ENCODE assay signal across 9 mouse cellular contexts in genomic region chr8:75272166-75272565, GRCm38 (mm10). TPM values are rescaled to one million over a fixed set of nuclear protein-coding genes. Genes with fewer than 3 reads are reported as not detected.
DNase-seq lines count a peak whose midpoint lies in the region; ATAC-seq and TF ChIP-seq lines count a peak whose summit lies in the region.
"Had no signal": no experiment of that assay in that cellular context is flagged by ENCODE, and none has a peak within 500 bp of the region (broad histone marks: within the 10 kb centered on the region; RNA-seq: fewer than 3 reads in every experiment).

No protein-coding gene starts in this region.

- H3K27me3 ChIP-seq in neural tube, embryonic 15.5 days (replicated peaks), result no peaks in the 10 kb centered on the region
- H3K27me3 ChIP-seq: neural tube, embryonic 12.5 days had no signal

- peak; percentile 31 for DNase-seq in gastrocnemius, adult 18-20 months (ENCODE audit: low spot score)
- DNase-seq in gastrocnemius, postnatal 4 days (ENCODE audit: low spot score in 2 of 2), result no peak
- DNase-seq in neural tube, embryonic 10.5 days (ENCODE audit: extremely low spot score, low spot score), result peak; percentile 18
- DNase-seq in embryo, embryonic 10.5 days (ENCODE audit: low spot score), result peak; percentile 73
- no peak for DNase-seq in lung, adult 2 months
- DNase-seq in natural killer cell, adult 2 months (ENCODE audit: low spot score in 2 of 2), result no peak
- DNase-seq in thymus, postnatal 25 days, result no peak

- TF ChIP-seq POLR2A in lung, adult 2 months (IDR thresholded peaks at IDR 0.05; ENCODE audit: borderline replicate concordance, extremely low read depth, low read depth, low read length), result no peak

- no peak overlapping the region for H3K9ac ChIP-seq in neural tube, embryonic 15.5 days (replicated peaks)
- H3K9ac ChIP-seq: neural tube, embryonic 12.5 days had no signal

- no peak overlapping the region for H3K27ac ChIP-seq in neural tube, embryonic 15.5 days (replicated peaks)
- H3K27ac ChIP-seq: neural tube, embryonic 12.5 days had no signal

- TF ChIP-seq CTCF in lung, adult 2 months (IDR thresholded peaks at IDR 0.05; ENCODE audit: insufficient read depth, low read length), result peak; percentile 18; the same call in 1 of the 2 replicates

- 35% methylated on average over 4 of the region's 4 CpGs for WGBS in neural tube, embryonic 15.5 days
- 25% methylated on average over 4 of the region's 4 CpGs for WGBS in lung, adult 2 months

- H3K4me1 ChIP-seq in neural tube, embryonic 15.5 days, result no peaks in the 10 kb centered on the region
- H3K4me1 ChIP-seq in lung, adult 2 months (ENCODE audit: control insufficient read depth, insufficient read depth, low read length), result no peaks in the 10 kb centered on the region
- H3K4me1 ChIP-seq: neural tube, embryonic 12.5 days had no signal

- no peak overlapping the region for H3K4me2 ChIP-seq in neural tube, embryonic 15.5 days
- H3K4me2 ChIP-seq: neural tube, embryonic 12.5 days had no signal

- no peak overlapping the region for H3K4me3 ChIP-seq in neural tube, embryonic 15.5 days (replicated peaks)
- no peak overlapping the region for H3K4me3 ChIP-seq in lung, adult 2 months (replicated peaks; ENCODE audit: extremely low read depth, low read depth, low read length)
- H3K4me3 ChIP-seq: neural tube, embryonic 12.5 days had no signal

- no peak for ATAC-seq in neural tube, embryonic 15.5 days (ENCODE audit: low FRiP score)

- H3K36me3 ChIP-seq in neural tube, embryonic 15.5 days, result no peaks in the 10 kb centered on the region
- H3K36me3 ChIP-seq: neural tube, embryonic 12.5 days had no signal

- H3K9me3 ChIP-seq in neural tube, embryonic 15.5 days (replicated peaks), result no peaks in the 10 kb centered on the region
- H3K9me3 ChIP-seq: neural tube, embryonic 12.5 days had no signal

RNA-seq across cellular contexts. Expression of gene Rasd2, which starts 58.4 kb away (rescaled TPM):
- total RNA-seq in gastrocnemius, adult 18-20 months (2021), result 10 to 100 TPM; 65.5 to 99.9 TPM
- total RNA-seq in gastrocnemius, postnatal 4 days (2021), result under 1 TPM; 0.74 to 0.80 TPM
- 2.9 and 4.4 TPM in 2 replicates for polyA plus RNA-seq in neural tube, embryonic 15.5 days (2015; fragmentation: Nextera tagmentation; extraction: Ambion mirVana)
- polyA plus RNA-seq in lung, adult 2 months (2012; rRNA removed), result 3.6 and 5.9 TPM in 2 replicates

Comparison
In these comparisons a context has a peak if more than half of its experiments do, and no peak if none do; other contexts are left out.
1. DNase-seq: peak in gastrocnemius, adult 18-20 months (single experiment), neural tube, embryonic 10.5 days (single experiment) and embryo, embryonic 10.5 days (single experiment); none in gastrocnemius, postnatal 4 days (0 of 2), lung, adult 2 months (single experiment), natural killer cell, adult 2 months (0 of 2) and thymus, postnatal 25 days (single experiment).
2. RNA of gene Rasd2, which starts 58.4 kb away (total RNA-seq): 65.5 to 99.9 TPM in gastrocnemius, adult 18-20 months; 0.74 to 0.80 TPM in gastrocnemius, postnatal 4 days; every median in the first group is over 10 times any median in the second.